Mouse (Mus musculus) stomach, embryonic 15.5 days (tissue): ENCODE measurements around the gene Zbtb20. TPM values are rescaled to one million over a fixed set of nuclear protein-coding genes. Genes with fewer than 3 reads are reported as not detected.

ENCODE experiments used
- ATAC-seq: fragments of 200-750 bp; cut with Nextera tagmentation; 2 replicates; pipeline ENCODE4 v1.8.0; 2017; ENCODE audit warnings: low read depth, moderate number of reproducible peaks, moderate TSS enrichment; ENCODE audit not compliant: insufficient read depth, low FRiP score
- H3K27ac ChIP-seq: fragments of 300-500 bp; sonication (generic); 2 replicates; pipeline ENCODE4 v1.5.1; 2015; ENCODE audit warnings: mild to moderate bottlenecking, inconsistent platforms
- H3K27me3 ChIP-seq: fragments of 300-500 bp; sonication (generic); replicated peaks from 2 replicates; pipeline ENCODE4 v1.6.1; 2015; ENCODE audit warnings: inconsistent platforms
- H3K36me3 ChIP-seq: fragments of 300-500 bp; sonication (generic); 2 replicates; pipeline ENCODE4 v1.6.1; 2015; ENCODE audit warnings: inconsistent platforms
- H3K4me1 ChIP-seq: fragments of 300-500 bp; sonication (generic); 2 replicates; pipeline ENCODE4 v1.6.1; 2015; ENCODE audit warnings: inconsistent platforms
- H3K4me2 ChIP-seq: fragments of 300-500 bp; sonication (generic); 2 replicates; pipeline ENCODE4 v1.6.1; 2015; ENCODE audit warnings: mild to moderate bottlenecking, inconsistent platforms
- H3K4me3 ChIP-seq: fragments of 300-500 bp; sonication (generic); replicated peaks from 2 replicates; pipeline ENCODE4 v1.5.1; 2015; ENCODE audit warnings: inconsistent platforms
- H3K9ac ChIP-seq: fragments of 300-500 bp; sonication (generic); 2 replicates; pipeline ENCODE4 v1.6.1; 2015; ENCODE audit warnings: inconsistent platforms
- H3K9me3 ChIP-seq: fragments of 300-500 bp; sonication (generic); 2 replicates; pipeline ENCODE4 v1.6.1; 2016; ENCODE audit warnings: inconsistent platforms
- WGBS: fragments of 180-500 bp; shearing (Covaris S2); methylation state at CpG from one replicate; pipeline ENCODE4 v1.1.7; 2015; 5-methylcytosine and 5-hydroxymethylcytosine counted together
- polyA plus RNA-seq: library from polyadenylated mRNA; unstranded; fragments of >200 nt; fragmentation: Nextera tagmentation; extraction: Ambion mirVana; gene quantifications from 2 replicates; pipeline ENCODE4 v1.2.1, GENCODE M21; 2015

Zbtb20 gene
- polyA plus RNA-seq, 1 experiment from 2014 or later = 23.4 TPM

GRCm38 (mm10) chr16:43571376-43572081, 695.8 kb downstream of the Zbtb20 start:
- no peaks in the 10 kb centered on the region for H3K9me3 ChIP-seq
- no peak overlapping the region for H3K4me2 ChIP-seq
- no peak overlapping the region for H3K9ac ChIP-seq
- ATAC-seq = no peak
- peaks cover 11% of the 10 kb centered on the region; the same call in 1 of the 2 replicates for H3K4me1 ChIP-seq
- H3K4me3 ChIP-seq = no peak overlapping the region
- H3K27me3 ChIP-seq = no peaks in the 10 kb centered on the region
- 89% methylated on average over 16 of the region's 16 CpGs for WGBS
- H3K36me3 ChIP-seq = no peaks in the 10 kb centered on the region
- H3K27ac ChIP-seq = no peak overlapping the region

DNA sequence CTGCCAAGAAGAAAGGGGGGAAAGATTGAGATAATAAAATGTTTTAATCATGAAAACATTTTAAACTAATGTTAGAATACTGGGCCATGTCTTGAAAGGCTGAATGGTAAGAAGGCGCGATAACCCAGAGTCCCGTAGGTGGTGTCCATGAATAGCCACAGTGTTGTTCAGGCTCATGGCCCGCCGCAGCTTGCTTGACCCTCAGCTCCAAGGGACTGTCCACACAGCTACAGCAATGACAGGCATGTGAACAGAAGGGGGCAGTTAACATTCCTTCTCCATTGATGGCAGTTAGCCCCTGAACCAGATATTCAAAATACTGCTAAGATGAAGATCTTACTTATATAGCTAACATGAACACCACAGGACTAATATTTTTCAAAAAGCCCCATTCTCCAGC, 696.5 kb downstream of the Zbtb20 start:
- Histone ChIP-seq H3K4me1 (peaks cover 11% of the 10 kb centered on the region; the same call in 1 of the 2 replicates), H3K9me3 (no peaks in the 10 kb centered on the region), H3K27ac (no peak overlapping the region), H3K27me3 (no peaks in the 10 kb centered on the region), H3K4me3 (no peak overlapping the region), H3K36me3 (no peaks in the 10 kb centered on the region), H3K4me2 (no peak overlapping the region), H3K9ac (no peak overlapping the region)
- WGBS = 88% methylated on average over 5 of the region's 5 CpGs
- ATAC-seq = no peak

GRCm38 (mm10) chr16:43572766-43573165, 697.1 kb downstream of the Zbtb20 start:
- no peak overlapping the region for H3K4me2 ChIP-seq
- peaks cover 11% of the 10 kb centered on the region; the same call in 1 of the 2 replicates for H3K4me1 ChIP-seq
- H3K9ac ChIP-seq = no peak overlapping the region
- H3K4me3 ChIP-seq = no peak overlapping the region
- WGBS = 72% methylated on average over 10 of the region's 10 CpGs
- H3K9me3 ChIP-seq = no peaks in the 10 kb centered on the region
- H3K36me3 ChIP-seq = no peaks in the 10 kb centered on the region
- no peak overlapping the region for H3K27ac ChIP-seq
- no peak for ATAC-seq
- H3K27me3 ChIP-seq = no peaks in the 10 kb centered on the region

DNA sequence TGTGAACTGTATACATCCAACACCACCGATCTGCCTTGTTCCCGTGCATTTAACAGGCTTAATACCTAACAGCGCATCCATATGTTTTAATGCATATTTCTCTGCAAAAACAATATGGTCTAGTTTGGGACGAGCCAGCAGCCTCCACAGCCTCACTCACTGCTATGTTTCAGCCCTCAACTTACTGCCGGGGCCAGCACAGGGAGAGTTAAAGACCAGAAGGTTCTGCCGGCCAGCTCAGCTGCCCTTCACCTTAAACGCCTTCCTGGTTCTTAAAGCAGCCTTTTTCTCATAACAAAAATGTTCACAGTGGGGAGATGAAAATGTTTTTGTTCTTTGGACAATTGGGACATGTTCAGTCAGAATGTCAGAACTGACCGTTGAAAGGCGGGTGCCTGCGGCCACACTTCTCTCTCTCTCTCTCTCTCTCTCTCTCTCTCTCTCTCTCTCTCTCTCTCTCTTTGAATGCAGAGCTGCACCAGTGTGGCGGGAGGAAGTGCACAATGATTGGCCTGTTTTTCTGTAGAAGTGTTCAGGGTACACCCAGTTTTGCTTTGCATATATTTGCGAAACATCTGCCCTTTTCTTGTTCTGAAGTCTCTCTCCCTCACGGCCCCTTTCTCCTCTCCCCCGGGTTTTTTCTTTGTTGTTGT, 697.6 kb downstream of the Zbtb20 start:
- Histone ChIP-seq H3K4me3 (no peak overlapping the region), H3K36me3 (no peaks in the 10 kb centered on the region), H3K4me2 (no peak overlapping the region), H3K9me3 (no peaks in the 10 kb centered on the region), H3K27ac (no peak overlapping the region), H3K27me3 (no peaks in the 10 kb centered on the region), H3K4me1 (peaks cover 11% of the 10 kb centered on the region; the same call in 1 of the 2 replicates), H3K9ac (no peak overlapping the region)
- 55% methylated on average over 14 of the region's 14 CpGs for WGBS
- no peak for ATAC-seq

DNA sequence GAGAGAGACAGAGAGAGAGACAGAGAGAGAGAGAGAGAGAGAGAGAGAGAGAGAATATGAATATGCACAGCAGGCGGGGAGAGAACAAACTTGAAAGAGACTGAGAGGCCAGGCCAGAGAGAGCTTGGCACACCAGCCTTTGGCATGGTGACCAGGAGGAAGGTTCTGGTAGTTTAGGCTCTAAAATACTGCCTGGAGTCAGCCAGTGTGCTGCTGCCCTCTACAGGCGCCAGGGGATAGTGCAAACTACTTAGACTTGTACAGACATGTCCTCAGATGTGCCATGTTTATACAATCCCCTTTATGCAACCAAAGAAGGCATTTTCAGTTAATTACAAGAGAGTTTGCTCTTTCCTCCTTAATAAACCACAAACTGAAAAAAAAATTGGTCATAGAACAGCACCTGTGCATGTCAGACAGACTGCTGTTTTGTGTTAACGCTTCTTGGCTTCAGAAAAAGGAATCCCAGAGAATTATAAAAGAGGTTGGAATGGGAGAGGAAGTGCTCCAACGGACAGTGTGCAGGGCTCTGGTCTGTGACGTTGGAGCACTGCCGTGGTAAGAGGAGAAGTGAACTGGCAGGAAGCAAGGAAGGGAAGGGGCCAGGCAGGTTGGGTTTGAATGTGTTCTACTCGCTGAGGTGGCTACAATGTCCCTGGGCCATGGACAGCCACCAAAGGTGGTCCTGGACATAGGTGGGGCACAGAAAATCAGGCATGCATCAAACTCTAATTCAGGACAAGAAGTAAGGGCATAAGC, 698.5 kb downstream of the Zbtb20 start:
- Histone ChIP-seq H3K9ac (no peak overlapping the region), H3K27ac (peak overlapping the region; percentile 51; the same call in 1 of the 2 replicates)
- 36% methylated on average over 7 of the region's 7 CpGs for WGBS

DNA sequence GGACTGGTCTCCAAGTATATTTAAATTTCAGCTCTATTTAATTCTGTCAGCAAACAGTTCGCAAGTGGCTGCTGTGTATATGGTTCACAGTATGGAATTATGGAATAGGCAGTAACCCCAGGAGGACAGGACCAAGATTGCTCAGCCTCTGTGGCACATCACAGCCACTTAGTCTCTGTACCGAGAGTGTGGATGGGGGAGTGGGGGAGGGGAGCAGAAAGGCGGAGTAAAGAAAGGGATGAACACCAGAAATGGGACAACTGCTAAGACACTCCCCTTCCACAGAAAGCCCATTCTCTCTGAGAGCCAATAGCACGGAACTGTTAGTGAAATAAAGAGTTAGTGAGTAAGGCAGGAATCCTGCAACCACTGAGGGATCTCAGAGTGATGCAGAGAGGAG, 699.4 kb downstream of the Zbtb20 start:
- no peak for ATAC-seq
- WGBS = 48% methylated on average over 4 of the region's 4 CpGs
- Histone ChIP-seq H3K4me2 (no peak overlapping the region), H3K9ac (no peak overlapping the region), H3K4me3 (no peak overlapping the region), H3K27me3 (no peaks in the 10 kb centered on the region), H3K27ac (no peak overlapping the region), H3K36me3 (no peaks in the 10 kb centered on the region), H3K9me3 (no peaks in the 10 kb centered on the region), H3K4me1 (peaks cover 11% of the 10 kb centered on the region; the same call in 1 of the 2 replicates)

More for the DNA sequence above, 698.5 kb downstream of the Zbtb20 start:
- Histone ChIP-seq H3K4me3 (no peak overlapping the region), H3K4me2 (no peak overlapping the region), H3K9me3 (no peaks in the 10 kb centered on the region), H3K4me1 (peaks cover 11% of the 10 kb centered on the region; the same call in 1 of the 2 replicates), H3K36me3 (no peaks in the 10 kb centered on the region), H3K27me3 (no peaks in the 10 kb centered on the region)
- ATAC-seq = peak; percentile 47; the same call in 1 of the 2 replicates

DNA sequence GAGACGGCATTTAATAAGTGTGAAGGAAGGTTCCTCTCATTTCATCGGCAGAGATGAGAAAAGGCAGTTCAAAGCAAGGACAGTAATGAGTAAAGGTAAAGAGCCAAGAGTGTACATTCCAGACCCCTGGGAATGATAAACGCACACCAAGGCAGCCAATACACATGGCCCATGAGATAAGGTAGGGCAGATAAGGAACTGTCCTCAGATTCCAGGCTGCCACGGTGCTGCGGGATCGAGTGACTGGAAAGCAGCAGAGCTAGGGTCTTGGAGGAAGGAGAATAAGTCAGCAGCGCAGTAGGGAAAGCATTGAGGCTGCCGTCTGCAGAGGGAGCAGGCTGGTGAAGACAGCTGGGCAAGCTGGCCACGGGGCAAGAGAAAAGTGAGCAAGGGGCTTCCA, 699.8 kb downstream of the Zbtb20 start:
- Histone ChIP-seq H3K27me3 (no peaks in the 10 kb centered on the region), H3K4me2 (no peak overlapping the region), H3K36me3 (no peaks in the 10 kb centered on the region), H3K4me1 (peaks cover 11% of the 10 kb centered on the region; the same call in 1 of the 2 replicates), H3K27ac (no peak overlapping the region), H3K9ac (no peak overlapping the region), H3K4me3 (no peak overlapping the region), H3K9me3 (no peaks in the 10 kb centered on the region)
- 34% methylated on average over 9 of the region's 9 CpGs for WGBS
- no peak for ATAC-seq

DNA sequence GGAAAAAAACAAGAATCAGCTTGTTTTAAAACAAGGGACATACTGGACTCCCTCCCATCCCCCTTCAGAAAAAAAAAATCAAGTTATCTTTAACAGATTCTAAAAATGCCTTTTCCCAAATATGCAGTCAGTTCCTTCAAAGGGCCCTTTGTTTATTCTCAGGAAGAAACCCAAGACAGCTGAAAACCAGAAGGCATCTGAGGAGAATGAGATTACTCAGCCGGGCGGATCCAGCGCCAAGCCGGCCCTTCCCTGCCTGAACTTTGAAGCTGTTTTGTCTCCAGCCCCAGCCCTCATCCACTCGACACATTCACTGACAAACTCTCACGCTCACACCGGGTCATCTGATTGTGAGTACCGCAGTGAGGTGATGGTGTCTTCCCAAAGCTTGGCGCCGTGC, 701.7 kb downstream of the Zbtb20 start:
- peak overlapping the region; percentile 71; the same call in 1 of the 2 replicates for H3K27ac ChIP-seq
- no peaks in the 10 kb centered on the region for H3K36me3 ChIP-seq
- no peaks in the 10 kb centered on the region for H3K27me3 ChIP-seq
- H3K4me2 ChIP-seq = no peak overlapping the region
- no peak overlapping the region for H3K4me3 ChIP-seq
- peak; percentile 59; the same call in 1 of the 2 replicates for ATAC-seq
- no peaks in the 10 kb centered on the region for H3K9me3 ChIP-seq
- H3K4me1 ChIP-seq = peaks cover 11% of the 10 kb centered on the region; the same call in 1 of the 2 replicates
- H3K9ac ChIP-seq = no peak overlapping the region
- 15% methylated on average over 10 of the region's 10 CpGs for WGBS

DNA sequence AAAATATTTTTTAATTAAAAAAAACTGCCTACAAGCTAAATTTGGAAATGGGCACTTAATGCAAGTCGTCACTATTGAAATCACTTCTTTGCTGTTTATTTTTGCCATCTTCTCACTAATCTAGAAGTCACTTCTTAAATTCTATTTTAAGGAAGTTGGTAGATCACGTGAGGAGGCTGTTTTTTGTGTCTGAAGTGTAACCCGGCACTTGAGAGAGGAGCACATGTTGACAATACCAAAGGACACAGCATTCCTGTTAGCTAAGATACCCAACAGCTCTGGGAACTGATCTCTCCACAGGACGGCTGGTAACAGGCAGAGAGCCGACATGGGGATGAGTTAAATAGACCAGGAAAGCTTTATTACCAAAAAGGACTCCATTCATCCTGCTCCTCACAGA, 702.7 kb downstream of the Zbtb20 start:
- 0 out of 2 replicates have a peak, but pooled peaks cover 6% of the 10 kb centered on the region for H3K4me1 ChIP-seq
- 57% methylated on average over 5 of the region's 5 CpGs for WGBS
- no peak overlapping the region for H3K9ac ChIP-seq

DNA sequence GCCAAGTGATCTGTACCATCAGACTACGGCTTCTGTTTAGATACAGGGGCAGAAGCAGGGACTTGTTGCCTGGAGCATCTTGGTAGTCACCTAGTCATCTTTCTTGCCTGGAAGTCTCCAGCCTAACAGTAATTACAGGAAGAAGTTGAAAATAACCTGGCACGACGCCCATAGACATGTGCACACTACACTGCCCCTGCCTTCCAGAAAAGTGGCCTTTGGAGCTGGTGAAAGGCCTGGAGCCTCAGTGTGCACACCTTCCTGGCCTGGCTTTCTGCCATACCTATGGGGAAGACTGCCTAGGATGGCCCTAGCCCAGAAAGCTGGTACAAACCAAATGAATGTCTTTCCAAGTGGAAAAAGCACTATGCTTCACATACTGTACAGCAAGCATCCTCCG, 703.4 kb downstream of the Zbtb20 start:
- H3K4me1 ChIP-seq = 0 out of 2 replicates have a peak, but pooled peaks cover 6% of the 10 kb centered on the region
- no peak for ATAC-seq
- 92% methylated on average over 4 of the region's 4 CpGs for WGBS

More for the DNA sequence above, 702.7 kb downstream of the Zbtb20 start:
- H3K4me3 ChIP-seq = no peak overlapping the region
- no peaks in the 10 kb centered on the region for H3K27me3 ChIP-seq
- no peaks in the 10 kb centered on the region for H3K9me3 ChIP-seq
- H3K4me2 ChIP-seq = no peak overlapping the region
- no peaks in the 10 kb centered on the region for H3K36me3 ChIP-seq
- no peak for ATAC-seq
- no peak overlapping the region for H3K27ac ChIP-seq

DNA sequence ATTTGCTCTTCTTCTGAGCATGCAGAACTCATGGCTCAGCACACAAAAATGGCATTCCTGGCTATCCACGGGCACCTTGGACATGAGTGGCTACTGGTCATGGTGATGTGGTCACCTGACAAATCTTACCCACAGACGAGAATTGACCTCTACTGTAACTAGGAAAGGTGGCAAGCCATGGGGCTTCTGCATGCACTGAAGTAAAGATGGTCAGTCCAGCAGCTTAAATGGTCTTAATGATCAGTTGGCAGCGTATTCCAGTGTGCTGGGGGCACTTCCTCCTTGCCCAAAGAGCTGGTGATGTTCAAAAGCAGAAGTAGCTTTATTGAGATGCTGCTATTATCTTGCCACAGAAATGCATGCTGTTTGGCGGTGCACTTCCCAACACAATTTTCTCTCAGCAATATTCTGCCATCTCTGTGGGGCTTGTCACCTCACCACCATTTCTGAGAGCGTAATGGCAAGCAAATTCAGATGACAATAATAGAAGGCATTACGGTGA, 704.7 kb downstream of the Zbtb20 start:
- Histone ChIP-seq H3K4me3 (no peak overlapping the region), H3K27ac (no peak overlapping the region), H3K27me3 (no peaks in the 10 kb centered on the region), H3K4me2 (no peak overlapping the region), H3K36me3 (no peaks in the 10 kb centered on the region), H3K9ac (no peak overlapping the region), H3K4me1 (no peaks in the 10 kb centered on the region), H3K9me3 (no peaks in the 10 kb centered on the region)
- no peak for ATAC-seq
- WGBS = 88% methylated on average over 6 of the region's 6 CpGs

More for the DNA sequence above, 703.4 kb downstream of the Zbtb20 start:
- Histone ChIP-seq H3K36me3 (no peaks in the 10 kb centered on the region), H3K27ac (no peak overlapping the region), H3K27me3 (no peaks in the 10 kb centered on the region), H3K4me3 (no peak overlapping the region), H3K4me2 (no peak overlapping the region), H3K9me3 (no peaks in the 10 kb centered on the region), H3K9ac (no peak overlapping the region)
